Mouse (Mus musculus) stomach, postnatal 0 days (tissue): ENCODE data around the gene Ptchd4.

ENCODE experiments used
- CTCF ChIP-seq: IDR thresholded peaks from 2 replicates; pipeline ENCODE4 v1.5.1; 2016; ENCODE audit warnings: antibody characterized with exemption, low read depth, mild to moderate bottlenecking, moderate library complexity
- EP300 ChIP-seq: optimal IDR thresholded peaks from 2 replicates; pipeline ENCODE3; 2016; ENCODE audit warnings: antibody characterized with exemption

GRCm38 (mm10) chr17:42480173-42480991 is 164.6 kb downstream of the Ptchd4 start:
- TF ChIP-seq CTCF: no peak
- TF ChIP-seq EP300: no peak
